Mouse (Mus musculus) heart, postnatal 36 days (tissue): Measurements from ENCODE around the gene Gstt3. TPM values are rescaled to one million over a fixed set of nuclear protein-coding genes. Genes with fewer than 3 reads are reported as not detected.

Source experiments
- total RNA-seq, 2 experiments: library from RNA; stranded (reverse); gene quantifications; 2 replicates each; pipeline ENCODE4 v1.2.3; 2021

Gene Gstt3
- total RNA-seq, 2 experiments from 2014 or later: 4.1 to 4.8 TPM

Other genes starting within 250 kb of the Gstt3 start
- gene Lrrc75b, start 221.1 kb downstream of the Gstt3 start, total RNA-seq: 1 to 10 TPM; 1.1 to 1.5 TPM
- not detected for gene Ggt1, start 219.8 kb downstream of the Gstt3 start, total RNA-seq
- 1 to 10 TPM; 5.4 to 9.0 TPM for gene Ggt5, start 192.1 kb downstream of the Gstt3 start, total RNA-seq
- 1 to 10 TPM; 1.4 to 1.8 TPM for gene Susd2, start 137.4 kb downstream of the Gstt3 start, total RNA-seq
- 10 to 100 TPM; 23.4 to 26.2 TPM for gene Cabin1, start 17.1 kb downstream of the Gstt3 start, total RNA-seq
- 100 to 1,000 TPM in 1 of 2 experiments, 10 to 100 TPM in 1; 96.7 to 104 TPM for gene Ddt, start 8.0 kb downstream of the Gstt3 start, total RNA-seq
- not detected for gene Gm20441, start 460 bp downstream of the Gstt3 start, total RNA-seq
- gene Gstt1, start 17.2 kb upstream of the Gstt3 start, total RNA-seq: 10 to 100 TPM; 14.5 to 20.3 TPM
- gene Gstt4, start 41.1 kb upstream of the Gstt3 start, total RNA-seq: not detected
- 10 to 100 TPM; 13.2 to 13.5 TPM for gene Gstt2, start 56.0 kb upstream of the Gstt3 start, total RNA-seq
- gene Mif, start 78.8 kb upstream of the Gstt3 start, total RNA-seq: 100 to 1,000 TPM; 196 to 202 TPM
- gene Derl3, start 112.0 kb upstream of the Gstt3 start, total RNA-seq: under 1 TPM; 0.61 to 0.68 TPM
- 10 to 100 TPM; 20.0 to 20.6 TPM for gene Smarcb1, start 140.2 kb upstream of the Gstt3 start, total RNA-seq
- gene Chchd10, start 151.7 kb upstream of the Gstt3 start, total RNA-seq: 1,000 to 10,000 TPM; 1,903 to 1,946 TPM
- 1 to 10 TPM; 5.9 to 7.7 TPM for gene Mmp11, start 155.1 kb upstream of the Gstt3 start, total RNA-seq
- gene Gm867, start 159.3 kb upstream of the Gstt3 start, total RNA-seq: not detected
- not detected for gene Vpreb3, start 161.6 kb upstream of the Gstt3 start, total RNA-seq
- gene Gm5134, start 173.1 kb upstream of the Gstt3 start, total RNA-seq: not detected